Mouse (Mus musculus): ENCODE measurements around the gene Tmem189.

DNA sequence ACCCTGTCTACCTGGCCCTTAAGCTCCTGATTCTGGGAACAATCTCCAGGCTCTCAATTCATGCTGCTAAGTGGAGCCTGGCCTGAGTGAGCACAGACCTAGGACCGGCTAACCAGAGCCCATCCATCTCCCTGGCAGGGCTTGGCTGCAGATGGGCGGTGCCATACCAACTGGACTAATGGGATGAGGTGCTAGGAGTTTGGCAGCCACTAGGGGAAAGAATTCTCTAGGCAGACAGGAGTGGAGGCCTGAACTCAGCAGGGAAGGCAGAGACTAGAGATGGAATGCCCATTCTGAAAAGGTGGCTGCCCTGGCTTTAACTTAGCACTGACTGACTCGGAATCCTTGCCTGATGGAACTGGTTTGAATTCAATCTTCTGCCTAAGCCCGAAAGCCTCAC lies 43.2 kb downstream of the Tmem189 start:
- TF ChIP-seq CTCF (IDR thresholded peaks at IDR 0.05; ENCODE audit: low read depth, low read length) (no peak), GATA1 (IDR thresholded peaks at IDR 0.05; ENCODE audit: borderline replicate concordance, low read length) (no peak), POLR2AphosphoS5 (IDR thresholded peaks at IDR 0.05; ENCODE audit: insufficient replicate concordance, low read depth, low read length) (no peak), TAL1 (conservative IDR thresholded peaks at IDR 0.05; ENCODE audit: low read depth, low read length) (no peak), GATA2 (IDR thresholded peaks at IDR 0.05; ENCODE audit: borderline replicate concordance, low read depth, low read length) (no peak)
